Mouse (Mus musculus): ENCODE measurements around the gene Cdk6.

GRCm38 (mm10) chr5:3358687-3359520, 17.6 kb downstream of the Cdk6 start:
- TF ChIP-seq POLR2A (IDR thresholded peaks at IDR 0.05; ENCODE audit: borderline replicate concordance, extremely low read depth, low read depth, low read length) (no peak), CTCF (IDR thresholded peaks at IDR 0.05; ENCODE audit: insufficient read depth, low read length) (no peak)
